Comparison of ENCODE assay signal across 7 mouse cellular contexts in genomic region chr1:93801741-93802238, GRCm38 (mm10). TPM values are rescaled to one million over a fixed set of nuclear protein-coding genes. Genes with fewer than 3 reads are reported as not detected.
A peak's percentile ranks its signal among the peaks of the same experiment; 100 is the strongest.
DNase-seq lines count a peak whose midpoint lies in the region; ATAC-seq lines count a peak whose summit lies in the region.

Gene Dtymk (minus strand): TSS chr1:93801934.

- H3K27ac ChIP-seq in embryonic facial prominence, embryonic 10.5 days (replicated peaks), result peak within 1 kb of the TSS; percentile 94
- peak within 1 kb of the TSS; percentile 92 for H3K27ac ChIP-seq in limb, embryonic 10.5 days
- H3K27ac ChIP-seq in midbrain, embryonic 13.5 days, result peak within 1 kb of the TSS; percentile 76

- peaks cover 42% of the 10 kb centered on the region for H3K4me1 ChIP-seq in embryonic facial prominence, embryonic 10.5 days
- H3K4me1 ChIP-seq in limb, embryonic 10.5 days, result peaks cover 36% of the 10 kb centered on the region
- H3K4me1 ChIP-seq in midbrain, embryonic 13.5 days (replicated peaks), result peaks cover 43% of the 10 kb centered on the region

- under 1% methylated on average over 42 of the region's 42 CpGs for WGBS in embryonic facial prominence, embryonic 10.5 days
- WGBS in limb, embryonic 10.5 days, result under 1% methylated on average over 42 of the region's 42 CpGs
- WGBS in midbrain, embryonic 13.5 days, result under 1% methylated on average over 42 of the region's 42 CpGs

- peak within 1 kb of the TSS; percentile 81 for H3K9ac ChIP-seq in midbrain, embryonic 13.5 days (replicated peaks)

- peak; percentile 93 for DNase-seq in adrenal gland, postnatal 10 days
- peak; percentile 96 for DNase-seq in embryonic facial prominence, embryonic 10.5 days (ENCODE audit: low spot score)
- DNase-seq in kidney, adult 11 months, result peak; percentile 93
- DNase-seq in limb, embryonic 10.5 days (ENCODE audit: low spot score), result peak; percentile 97
- peak; percentile 85 for DNase-seq in spleen, adult 12 weeks (ENCODE audit: low spot score)

- H3K36me3 ChIP-seq in embryonic facial prominence, embryonic 10.5 days (replicated peaks), result peaks cover 57% of the 10 kb centered on the region
- peaks cover 57% of the 10 kb centered on the region for H3K36me3 ChIP-seq in limb, embryonic 10.5 days
- H3K36me3 ChIP-seq in midbrain, embryonic 13.5 days, result peaks cover 31% of the 10 kb centered on the region

- H3K4me3 ChIP-seq in embryonic facial prominence, embryonic 10.5 days, result peak within 1 kb of the TSS; percentile 78
- peak within 1 kb of the TSS; percentile 76 for H3K4me3 ChIP-seq in limb, embryonic 10.5 days
- H3K4me3 ChIP-seq in midbrain, embryonic 13.5 days (replicated peaks), result peak within 1 kb of the TSS; percentile 81

- peak within 1 kb of the TSS; percentile 89 for H3K4me2 ChIP-seq in midbrain, embryonic 13.5 days (replicated peaks)

- ATAC-seq in granulocyte monocyte progenitor cell, adult 5-6 weeks (replicated peaks; ENCODE audit: poor library complexity, severe bottlenecking), result peak; percentile 67
- ATAC-seq in midbrain, embryonic 13.5 days, result peak; percentile 56

- no peaks in the 10 kb centered on the region for H3K27me3 ChIP-seq in embryonic facial prominence, embryonic 10.5 days (replicated peaks; ENCODE audit: low read depth, poor library complexity, severe bottlenecking)
- H3K27me3 ChIP-seq in limb, embryonic 10.5 days (ENCODE audit: low read depth, poor library complexity, severe bottlenecking), result no peaks in the 10 kb centered on the region
- H3K27me3 ChIP-seq in midbrain, embryonic 13.5 days, result no peaks in the 10 kb centered on the region

- no peaks in the 10 kb centered on the region for H3K9me3 ChIP-seq in embryonic facial prominence, embryonic 10.5 days
- H3K9me3 ChIP-seq in limb, embryonic 10.5 days (replicated peaks), result no peaks in the 10 kb centered on the region
- no peaks in the 10 kb centered on the region for H3K9me3 ChIP-seq in midbrain, embryonic 13.5 days

RNA-seq across cellular contexts. Expression of gene Dtymk, which starts in this region (rescaled TPM):
- 10 to 100 TPM; 72.3 to 76.9 TPM for total RNA-seq in adrenal gland, postnatal 10 days (2021)
- 280 and 291 TPM in 2 replicates for polyA plus RNA-seq in embryonic facial prominence, embryonic 10.5 days (2016; fragmentation: Nextera tagmentation; extraction: Ambion mirVana)
- total RNA-seq in granulocyte monocyte progenitor cell, adult 5-6 weeks (2014; fragmentation: Nextera tagmentation), result 238 and 289 TPM in 2 replicates
- 216 and 239 TPM in 2 replicates for total RNA-seq in granulocyte monocyte progenitor cell, adult 5-6 weeks (2017)
- 280 and 304 TPM in 2 replicates for polyA plus RNA-seq in limb, embryonic 10.5 days (2016; fragmentation: Nextera tagmentation; extraction: Ambion mirVana)
- 172 and 175 TPM in 2 replicates for polyA plus RNA-seq in midbrain, embryonic 13.5 days (2015; fragmentation: Nextera tagmentation; extraction: Ambion mirVana)

Comparison
In these comparisons a context has a peak if more than half of its experiments do, and no peak if none do; other contexts are left out.
1. Peak in every context shown above with its lines: DNase-seq, ATAC-seq, H3K4me3 ChIP-seq and H3K27ac ChIP-seq.